Mouse (Mus musculus): ENCODE data around the gene Olfr1298.

Gene Olfr1298

GRCm38 (mm10) chr2:111649101-111649500 is at the start of gene Olfr1298:
Gene Olfr1298, minus strand, starts transcription at chr2:111649201.
- ATAC-seq (ENCODE audit: low TSS enrichment) = no peak

GRCm38 (mm10) chr2:111661119-111661518 is 12.1 kb upstream of the Olfr1298 start, which contains the start of gene Olfr1299:
Gene Olfr1299, plus strand, starts transcription at chr2:111661419.
- ATAC-seq (ENCODE audit: low TSS enrichment) = no peak

DNA sequence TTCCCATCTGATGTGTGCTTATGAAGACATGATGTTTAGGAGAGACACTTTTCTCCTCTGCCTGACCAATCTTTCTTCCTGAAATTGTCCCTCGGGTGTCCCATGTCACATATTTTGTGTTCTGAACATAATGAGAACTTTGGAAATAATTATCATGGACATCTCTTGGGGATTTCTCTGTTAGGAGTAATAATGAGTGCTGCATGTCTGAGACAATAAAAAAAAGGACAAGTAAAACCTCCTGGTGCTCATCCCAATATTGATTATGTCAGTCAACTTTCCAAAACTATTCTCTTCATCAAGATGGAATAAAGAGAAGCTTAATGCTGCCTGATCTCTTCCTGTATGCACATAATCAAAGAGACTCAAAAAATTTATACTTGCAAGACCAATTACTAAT is 22.6 kb downstream of the Olfr1298 start, which contains the start of gene Olfr1297:
Olfr1297 (minus strand) TSS at position 101 of the 400 bp plus-strand sequence.
- ATAC-seq (ENCODE audit: low TSS enrichment) = no peak

Measured in frontal cortex, adult (tissue).